Mouse (Mus musculus): ENCODE results near the gene Ugcg. TPM values are rescaled to one million over a fixed set of nuclear protein-coding genes. Genes with fewer than 3 reads are reported as not detected.

The Ugcg gene
- polyA plus RNA-seq, 1 experiment from 2014 or later = 15.0 TPM

DNA sequence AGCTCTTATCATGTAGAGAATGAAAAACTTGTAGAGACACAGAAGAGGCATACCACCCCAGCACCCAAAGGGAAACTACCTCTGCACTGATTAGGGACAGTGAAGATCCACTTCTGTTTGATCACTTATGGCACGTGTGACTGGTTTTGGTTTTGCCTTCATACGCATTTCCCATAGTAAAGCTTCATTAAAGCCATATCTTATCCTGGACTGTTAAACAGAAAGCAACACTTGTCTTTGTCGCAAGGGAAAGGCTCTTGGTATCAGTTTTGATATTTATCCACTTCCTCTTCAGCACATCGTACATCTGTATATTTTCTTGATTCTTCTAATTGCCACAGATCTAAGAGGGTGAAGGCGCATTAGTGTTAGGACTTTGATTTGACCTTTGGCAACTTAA is 25.6 kb downstream of the Ugcg start:
- Histone ChIP-seq H3K4me3 (no peak overlapping the region), H3K4me2 (no peak overlapping the region), H3K9me3 (no peaks in the 10 kb centered on the region), H3K27me3 (no peaks in the 10 kb centered on the region), H3K4me1 (replicated peaks) (no peaks in the 10 kb centered on the region), H3K9ac (no peak overlapping the region), H3K36me3 (peaks cover 35% of the 10 kb centered on the region), H3K27ac (replicated peaks) (no peak overlapping the region)
- 96% methylated on average over 5 of the region's 5 CpGs for WGBS
- ATAC-seq (ENCODE audit: low FRiP score, low read depth) = no peak

DNA sequence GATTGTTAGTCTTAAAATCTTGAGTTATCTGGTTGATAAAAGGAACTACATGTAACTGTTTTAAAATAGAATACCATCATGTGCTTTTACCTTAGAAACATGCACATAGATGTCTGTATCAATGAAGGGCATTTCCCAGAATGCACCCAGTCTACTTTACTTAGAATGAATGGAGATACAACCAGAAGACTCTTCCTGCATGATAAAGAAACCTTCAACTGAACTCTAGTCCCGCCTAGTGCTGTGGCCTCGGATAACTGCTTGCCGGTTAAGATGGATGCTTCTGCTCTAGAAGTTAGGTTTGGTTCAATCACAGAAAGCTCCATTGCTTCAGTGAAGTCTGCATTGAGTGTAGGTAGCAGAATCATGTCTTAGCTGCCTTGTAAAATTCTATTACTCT is 26.5 kb downstream of the Ugcg start:
- Histone ChIP-seq H3K27me3 (no peaks in the 10 kb centered on the region), H3K4me3 (no peak overlapping the region), H3K27ac (replicated peaks) (no peak overlapping the region), H3K4me2 (no peak overlapping the region), H3K4me1 (replicated peaks) (no peaks in the 10 kb centered on the region), H3K36me3 (peaks cover 40% of the 10 kb centered on the region), H3K9me3 (no peaks in the 10 kb centered on the region), H3K9ac (no peak overlapping the region)
- WGBS = 92% methylated on average over 3 of the region's 3 CpGs
- no peak for ATAC-seq (ENCODE audit: low FRiP score, low read depth)

DNA sequence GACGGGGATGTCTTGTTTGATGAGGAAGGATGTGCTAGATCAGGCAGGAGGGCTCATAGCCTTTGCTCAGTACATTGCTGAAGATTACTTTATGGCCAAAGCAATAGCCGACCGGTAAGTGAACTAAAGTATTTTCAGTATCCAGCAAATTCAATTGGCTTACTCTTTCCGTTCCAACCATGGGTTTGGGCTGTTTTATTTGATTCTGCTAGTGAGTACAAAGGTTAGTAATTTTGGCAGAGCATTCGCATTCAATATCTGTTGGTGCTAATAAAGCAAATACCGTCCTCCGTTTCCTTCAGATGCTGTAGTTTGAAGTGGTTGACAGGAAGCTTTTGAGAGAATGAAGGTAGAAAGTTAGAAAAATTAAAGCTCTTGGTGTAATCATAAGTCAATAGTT is 28.0 kb downstream of the Ugcg start:
- no peak overlapping the region for H3K4me2 ChIP-seq
- no peaks in the 10 kb centered on the region for H3K27me3 ChIP-seq
- no peak for ATAC-seq (ENCODE audit: low FRiP score, low read depth)
- peaks cover 38% of the 10 kb centered on the region for H3K36me3 ChIP-seq
- 95% methylated on average over 7 of the region's 7 CpGs for WGBS
- no peaks in the 10 kb centered on the region for H3K9me3 ChIP-seq
- H3K27ac ChIP-seq (replicated peaks) = no peak overlapping the region
- no peaks in the 10 kb centered on the region for H3K4me1 ChIP-seq (replicated peaks)
- H3K9ac ChIP-seq = no peak overlapping the region
- H3K4me3 ChIP-seq = no peak overlapping the region

DNA sequence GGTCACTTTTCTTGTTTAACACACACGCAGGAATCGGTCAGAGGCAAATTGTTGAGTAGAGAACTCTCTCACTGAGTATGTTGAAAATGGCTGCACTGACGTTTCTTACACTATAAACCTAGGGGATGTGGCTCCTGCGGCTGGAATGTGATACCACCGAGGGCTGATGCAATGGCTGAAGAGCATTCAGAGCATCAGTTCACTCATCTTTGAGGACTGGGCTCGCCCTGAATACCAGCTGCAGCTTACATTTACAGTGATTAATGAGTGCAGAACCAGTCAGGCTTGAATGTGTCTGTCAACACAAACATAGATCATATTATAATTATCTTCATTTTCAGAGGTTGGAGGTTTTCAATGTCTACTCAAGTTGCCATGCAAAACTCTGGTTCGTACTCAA is 29.1 kb downstream of the Ugcg start:
- H3K9ac ChIP-seq = no peak overlapping the region
- H3K9me3 ChIP-seq = no peaks in the 10 kb centered on the region
- no peaks in the 10 kb centered on the region for H3K4me1 ChIP-seq (replicated peaks)
- peaks cover 40% of the 10 kb centered on the region for H3K36me3 ChIP-seq
- H3K27ac ChIP-seq (replicated peaks) = no peak overlapping the region
- H3K4me2 ChIP-seq = no peak overlapping the region
- H3K27me3 ChIP-seq = no peaks in the 10 kb centered on the region
- 86% methylated on average over 7 of the region's 7 CpGs for WGBS
- ATAC-seq (ENCODE audit: low FRiP score, low read depth) = no peak
- H3K4me3 ChIP-seq = no peak overlapping the region

DNA sequence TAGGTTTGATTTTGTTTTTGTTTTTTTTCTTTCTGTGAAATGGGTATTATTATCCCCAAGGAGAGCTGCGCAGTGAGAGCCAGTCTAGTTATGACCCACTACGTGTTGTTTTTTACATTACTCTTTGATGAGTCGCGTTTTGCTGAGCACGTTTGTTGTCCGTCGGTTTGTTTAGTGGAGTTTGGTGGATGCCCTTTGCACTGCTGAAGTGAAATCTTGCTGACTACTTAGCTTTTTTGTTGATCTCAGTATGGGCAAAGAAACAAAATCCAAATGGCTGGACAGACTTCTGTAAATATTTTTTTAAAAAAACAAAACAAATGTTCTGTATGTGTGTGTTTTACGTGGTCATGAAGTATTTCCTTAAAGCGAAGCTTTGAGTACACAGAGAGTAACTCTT is 33.2 kb downstream of the Ugcg start:
- no peaks in the 10 kb centered on the region for H3K9me3 ChIP-seq
- ATAC-seq (ENCODE audit: low FRiP score, low read depth) = no peak
- H3K4me3 ChIP-seq = no peak overlapping the region
- no peak overlapping the region for H3K9ac ChIP-seq
- peaks cover 31% of the 10 kb centered on the region for H3K36me3 ChIP-seq
- no peaks in the 10 kb centered on the region for H3K27me3 ChIP-seq
- H3K4me1 ChIP-seq (replicated peaks) = no peaks in the 10 kb centered on the region
- no peak overlapping the region for H3K4me2 ChIP-seq
- WGBS = 93% methylated on average over 9 of the region's 9 CpGs
- no peak overlapping the region for H3K27ac ChIP-seq (replicated peaks)

DNA sequence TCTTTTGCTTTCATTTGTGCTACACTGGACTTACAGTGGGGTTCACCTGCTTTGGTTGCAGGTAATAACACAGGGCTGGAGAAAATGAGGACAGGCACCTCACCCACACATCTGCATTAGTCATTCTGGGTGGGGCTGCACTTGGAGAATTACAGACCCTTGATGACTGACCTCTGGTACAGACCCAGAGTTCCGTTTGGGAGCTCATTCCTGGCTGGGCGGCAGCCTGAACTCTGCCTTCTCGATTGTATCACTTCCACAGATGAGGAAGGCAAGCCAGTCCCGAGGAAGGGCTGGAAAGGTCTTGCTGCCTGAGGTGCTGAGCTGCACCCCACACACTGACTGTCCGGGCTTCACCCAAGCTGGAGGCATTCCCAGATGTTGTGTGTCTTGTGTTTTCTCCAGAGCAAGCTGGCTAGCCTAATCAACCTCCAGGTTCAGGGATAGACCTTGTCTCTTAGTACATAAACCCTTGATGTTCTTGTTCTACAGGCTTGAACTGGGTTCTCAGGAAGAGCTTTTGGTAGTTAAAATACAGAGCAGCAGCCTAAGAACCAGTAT is 34.1 kb downstream of the Ugcg start:
- Histone ChIP-seq H3K27me3 (no peaks in the 10 kb centered on the region), H3K4me1 (replicated peaks) (no peaks in the 10 kb centered on the region), H3K9ac (no peak overlapping the region), H3K4me3 (no peak overlapping the region), H3K36me3 (peaks cover 30% of the 10 kb centered on the region), H3K27ac (replicated peaks) (no peak overlapping the region), H3K4me2 (no peak overlapping the region), H3K9me3 (no peaks in the 10 kb centered on the region)
- WGBS = 90% methylated on average over 5 of the region's 5 CpGs
- ATAC-seq (ENCODE audit: low FRiP score, low read depth) = no peak

DNA sequence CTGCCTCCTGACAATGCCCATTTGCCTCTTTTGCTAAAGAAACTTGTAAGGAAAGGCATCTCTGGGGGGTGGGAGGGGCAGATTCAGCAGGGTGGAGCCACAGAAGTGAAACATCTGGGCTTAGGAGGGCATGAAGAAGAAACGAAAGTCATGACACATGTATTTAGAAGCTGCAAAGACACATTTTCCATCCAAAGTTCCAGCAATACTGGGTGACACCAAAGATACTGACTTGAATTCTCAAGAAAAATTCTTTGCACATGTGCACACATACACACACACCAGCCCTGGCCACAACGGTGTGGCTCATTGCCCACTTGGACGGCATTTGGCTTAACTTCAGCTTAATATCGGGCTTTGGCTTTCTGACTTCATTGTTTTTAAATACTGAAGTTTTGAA is 35.8 kb downstream of the Ugcg start:
- H3K36me3 ChIP-seq = peaks cover 19% of the 10 kb centered on the region
- no peaks in the 10 kb centered on the region for H3K27me3 ChIP-seq
- no peaks in the 10 kb centered on the region for H3K9me3 ChIP-seq
- no peak for ATAC-seq (ENCODE audit: low FRiP score, low read depth)
- H3K4me3 ChIP-seq = no peak overlapping the region
- no peaks in the 10 kb centered on the region for H3K4me1 ChIP-seq (replicated peaks)
- no peak overlapping the region for H3K27ac ChIP-seq (replicated peaks)
- WGBS = 96% methylated on average over 4 of the region's 4 CpGs
- H3K9ac ChIP-seq = no peak overlapping the region
- H3K4me2 ChIP-seq = no peak overlapping the region

DNA sequence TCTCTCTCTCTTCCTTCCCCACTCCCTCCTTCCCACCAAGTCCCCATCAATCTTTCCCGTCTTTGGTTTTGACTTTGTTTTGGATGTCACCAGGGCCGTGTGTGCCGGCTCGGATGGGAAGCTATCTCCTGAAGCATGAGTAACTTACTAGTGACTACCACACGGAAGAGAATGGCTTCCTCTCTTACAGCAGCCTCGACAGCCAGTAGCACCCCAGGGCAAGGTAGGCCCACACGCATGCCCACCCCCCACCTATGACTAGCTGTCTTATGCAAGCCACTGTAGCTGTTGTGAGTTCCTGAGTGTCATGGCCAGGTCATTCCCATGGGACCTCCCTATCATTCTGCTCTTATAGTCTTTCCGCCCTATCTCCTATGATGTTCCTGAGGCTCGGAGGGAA is 38.0 kb downstream of the Ugcg start:
- WGBS = 90% methylated on average over 9 of the region's 9 CpGs
- H3K9ac ChIP-seq = no peak overlapping the region
- no peak for ATAC-seq (ENCODE audit: low FRiP score, low read depth)

DNA sequence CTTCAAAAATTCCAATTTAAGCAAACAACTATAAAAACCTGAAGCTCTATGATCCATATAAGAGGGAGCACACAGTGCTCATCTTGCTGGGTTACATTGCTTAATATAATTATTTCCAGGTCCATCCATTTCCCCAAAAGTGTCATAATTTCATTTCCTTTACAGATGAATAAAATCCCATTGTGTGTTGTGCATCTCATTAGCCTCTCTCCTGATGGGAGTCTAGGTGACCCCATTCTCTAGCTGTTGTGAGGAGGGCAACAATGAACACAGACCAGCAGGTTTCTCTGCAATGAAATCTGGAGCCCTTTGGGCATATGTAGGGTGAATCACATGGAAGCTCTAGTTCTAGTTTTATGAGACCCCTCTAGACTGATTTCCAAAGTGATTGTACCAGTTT is 39.9 kb downstream of the Ugcg start:
- Histone ChIP-seq H3K27me3 (no peaks in the 10 kb centered on the region), H3K27ac (replicated peaks) (no peak overlapping the region), H3K4me1 (replicated peaks) (no peaks in the 10 kb centered on the region), H3K4me3 (no peak overlapping the region), H3K36me3 (peaks cover 4% of the 10 kb centered on the region; the same call in 1 of the 2 replicates), H3K9me3 (no peaks in the 10 kb centered on the region), H3K4me2 (no peak overlapping the region), H3K9ac (no peak overlapping the region)
- no peak for ATAC-seq (ENCODE audit: low FRiP score, low read depth)

More for the DNA sequence above, 38.0 kb downstream of the Ugcg start:
- Histone ChIP-seq H3K27ac (replicated peaks) (no peak overlapping the region), H3K4me3 (no peak overlapping the region), H3K27me3 (no peaks in the 10 kb centered on the region), H3K36me3 (peaks cover 16% of the 10 kb centered on the region; the same call in 1 of the 2 replicates), H3K9me3 (no peaks in the 10 kb centered on the region), H3K4me1 (replicated peaks) (no peaks in the 10 kb centered on the region), H3K4me2 (no peak overlapping the region)

DNA sequence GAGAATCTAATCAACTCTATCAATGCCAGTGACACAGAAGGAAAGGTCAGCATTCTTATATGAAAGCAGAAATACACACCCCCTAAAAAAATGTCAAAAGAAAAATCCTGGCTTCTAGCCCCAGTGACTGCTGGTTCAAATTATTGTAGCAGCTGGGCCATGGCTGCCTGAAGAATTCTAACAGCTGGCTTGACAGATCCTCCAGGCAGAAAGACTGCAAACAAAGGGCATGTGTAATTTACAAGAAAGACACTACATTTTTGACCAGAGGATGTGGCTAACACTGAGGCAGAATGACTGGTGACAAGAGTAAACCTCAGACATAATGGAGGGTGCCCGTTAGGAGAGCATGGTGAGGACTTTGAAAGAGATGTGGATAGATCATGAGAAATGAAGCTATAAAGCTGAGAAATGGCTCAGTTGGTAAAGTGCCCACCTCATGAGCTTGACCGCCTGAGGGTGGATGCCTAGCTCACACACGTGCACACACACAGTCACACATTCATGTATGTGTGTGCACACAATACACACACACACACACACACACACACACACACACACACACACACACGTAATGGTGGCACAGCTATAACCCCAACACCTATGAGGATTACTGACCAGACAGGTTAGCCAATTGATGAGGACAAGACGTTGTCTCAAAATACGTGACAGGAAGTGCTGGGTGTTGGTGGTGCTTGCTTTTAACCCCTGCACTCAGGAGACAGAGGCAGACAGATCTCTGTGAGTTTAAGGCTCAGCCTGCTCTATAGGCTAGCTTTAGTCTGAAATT is 42.4 kb downstream of the Ugcg start:
- Histone ChIP-seq H3K9ac (no peak overlapping the region), H3K4me2 (no peak overlapping the region), H3K9me3 (no peaks in the 10 kb centered on the region), H3K4me3 (no peak overlapping the region), H3K4me1 (replicated peaks) (no peaks in the 10 kb centered on the region), H3K27me3 (no peaks in the 10 kb centered on the region), H3K27ac (replicated peaks) (no peak overlapping the region), H3K36me3 (no peaks in the 10 kb centered on the region)
- ATAC-seq (ENCODE audit: low FRiP score, low read depth) = no peak
- WGBS = 89% methylated on average over 6 of the region's 6 CpGs

DNA sequence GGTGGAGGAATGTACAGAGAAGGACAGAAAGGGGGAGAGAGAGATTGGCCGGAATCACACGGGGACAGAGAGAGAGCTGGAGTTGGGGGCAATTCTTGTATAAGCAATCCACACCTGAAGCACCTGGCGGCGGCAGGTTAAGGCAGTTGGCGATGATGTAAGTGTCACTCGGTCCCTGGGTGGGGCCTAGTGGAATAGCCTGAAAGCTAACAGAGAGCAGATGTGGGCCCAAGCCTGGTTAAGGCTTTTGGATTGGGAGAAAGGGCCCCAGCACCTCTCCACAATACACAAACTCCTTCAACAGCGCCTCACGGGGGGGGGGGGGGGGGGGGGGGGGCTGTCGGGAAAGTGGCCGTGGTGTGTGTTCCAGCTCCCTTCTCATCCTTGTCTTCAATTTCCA is 45.0 kb downstream of the Ugcg start:
- no peaks in the 10 kb centered on the region for H3K4me1 ChIP-seq (replicated peaks)
- ATAC-seq (ENCODE audit: low FRiP score, low read depth) = no peak
- H3K27ac ChIP-seq (replicated peaks) = no peak overlapping the region
- no peaks in the 10 kb centered on the region for H3K9me3 ChIP-seq
- H3K4me2 ChIP-seq = no peak overlapping the region
- H3K36me3 ChIP-seq = no peaks in the 10 kb centered on the region
- WGBS = 88% methylated on average over 8 of the region's 10 CpGs
- no peak overlapping the region for H3K4me3 ChIP-seq
- H3K27me3 ChIP-seq = no peaks in the 10 kb centered on the region
- no peak overlapping the region for H3K9ac ChIP-seq

DNA sequence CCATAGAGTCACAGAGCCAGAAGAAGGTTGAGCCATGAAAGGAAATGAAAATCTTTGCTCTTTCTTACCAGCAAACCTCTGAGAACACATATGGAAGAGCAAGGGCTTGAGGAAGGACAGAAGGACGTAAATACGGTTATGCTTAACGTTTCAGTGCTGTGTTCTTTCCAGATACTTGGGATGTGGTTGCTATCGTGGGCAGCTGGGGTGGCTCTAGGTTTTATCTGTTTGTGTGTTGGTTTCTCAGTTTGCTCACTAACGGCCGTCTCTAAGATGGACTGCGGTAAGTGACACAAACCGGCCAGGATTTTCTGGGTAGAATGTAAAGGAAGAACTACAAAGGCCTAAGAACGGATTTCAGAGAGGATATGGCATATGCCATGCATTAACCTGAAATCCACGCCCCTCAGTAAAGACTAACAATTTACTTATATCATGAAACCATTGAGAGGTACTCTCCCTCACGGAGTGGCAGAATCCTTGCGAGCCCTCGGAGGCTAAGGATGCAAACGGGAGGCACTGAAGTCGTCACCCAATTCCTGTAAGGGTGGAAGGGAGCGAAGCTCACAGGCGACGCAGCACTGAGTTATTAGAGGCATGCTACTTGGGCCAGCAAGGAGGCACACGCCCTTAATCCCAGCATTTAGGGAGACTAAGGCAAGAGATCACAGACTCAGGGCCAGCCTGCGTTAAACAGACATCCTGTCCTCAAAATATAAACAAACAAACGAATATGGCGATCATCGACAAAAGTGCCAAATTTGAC is 45.6 kb downstream of the Ugcg start:
- Histone ChIP-seq H3K4me2 (no peak overlapping the region), H3K9me3 (no peaks in the 10 kb centered on the region), H3K36me3 (no peaks in the 10 kb centered on the region), H3K4me3 (no peak overlapping the region), H3K4me1 (replicated peaks) (no peaks in the 10 kb centered on the region), H3K27ac (replicated peaks) (no peak overlapping the region), H3K27me3 (no peaks in the 10 kb centered on the region), H3K9ac (no peak overlapping the region)
- 93% methylated on average over 23 of the region's 23 CpGs for WGBS
- no peak for ATAC-seq (ENCODE audit: low FRiP score, low read depth)
